Mouse (Mus musculus): ENCODE data around the gene Cc2d1b. TPM values are rescaled to one million over a fixed set of nuclear protein-coding genes. Genes with fewer than 3 reads are reported as not detected.

The Cc2d1b gene
- polyA plus RNA-seq (2016; fragmentation: Nextera tagmentation; extraction: Ambion mirVana): 18.9 and 19.3 TPM in 2 replicates

GRCm38 (mm10) chr4:108619587-108620341, at the start of gene Cc2d1b:
Cc2d1b (plus strand) TSS chr4:108619940.
- Histone ChIP-seq H3K9me3 (replicated peaks) (no peaks in the 10 kb centered on the region), H3K27ac (ENCODE audit: poor library complexity, severe bottlenecking) (peak within 1 kb of the TSS; percentile 77), H3K4me3 (peak within 1 kb of the TSS; percentile 75), H3K27me3 (replicated peaks) (no peaks in the 10 kb centered on the region), H3K36me3 (peaks cover 20% of the 10 kb centered on the region), H3K4me2 (peak within 1 kb of the TSS; percentile 86), H3K9ac (peak within 1 kb of the TSS; percentile 83), H3K4me1 (replicated peaks) (peaks cover 14% of the 10 kb centered on the region)
- WGBS: under 1% methylated on average over 83 of the region's 86 CpGs
- peak; percentile 96 for ATAC-seq (ENCODE audit: insufficient number of reproducible peaks, low FRiP score)

- no peaks in the 10 kb centered on the region for H3K27me3 ChIP-seq (replicated peaks)
- peaks cover 6% of the 10 kb centered on the region for H3K4me1 ChIP-seq (replicated peaks)
- H3K9me3 ChIP-seq (replicated peaks): no peaks in the 10 kb centered on the region
- 95% methylated on average over 3 of the region's 3 CpGs for WGBS
- H3K27ac ChIP-seq (ENCODE audit: poor library complexity, severe bottlenecking): no peak overlapping the region
- H3K4me3 ChIP-seq: no peak overlapping the region
- H3K4me2 ChIP-seq: no peak overlapping the region
- no peak for ATAC-seq (ENCODE audit: insufficient number of reproducible peaks, low FRiP score)
- H3K36me3 ChIP-seq: peaks cover 54% of the 10 kb centered on the region
- H3K9ac ChIP-seq: no peak overlapping the region
Observed at GRCm38 (mm10) chr4:108572644-108573043, 47.1 kb upstream of the Cc2d1b start.

DNA sequence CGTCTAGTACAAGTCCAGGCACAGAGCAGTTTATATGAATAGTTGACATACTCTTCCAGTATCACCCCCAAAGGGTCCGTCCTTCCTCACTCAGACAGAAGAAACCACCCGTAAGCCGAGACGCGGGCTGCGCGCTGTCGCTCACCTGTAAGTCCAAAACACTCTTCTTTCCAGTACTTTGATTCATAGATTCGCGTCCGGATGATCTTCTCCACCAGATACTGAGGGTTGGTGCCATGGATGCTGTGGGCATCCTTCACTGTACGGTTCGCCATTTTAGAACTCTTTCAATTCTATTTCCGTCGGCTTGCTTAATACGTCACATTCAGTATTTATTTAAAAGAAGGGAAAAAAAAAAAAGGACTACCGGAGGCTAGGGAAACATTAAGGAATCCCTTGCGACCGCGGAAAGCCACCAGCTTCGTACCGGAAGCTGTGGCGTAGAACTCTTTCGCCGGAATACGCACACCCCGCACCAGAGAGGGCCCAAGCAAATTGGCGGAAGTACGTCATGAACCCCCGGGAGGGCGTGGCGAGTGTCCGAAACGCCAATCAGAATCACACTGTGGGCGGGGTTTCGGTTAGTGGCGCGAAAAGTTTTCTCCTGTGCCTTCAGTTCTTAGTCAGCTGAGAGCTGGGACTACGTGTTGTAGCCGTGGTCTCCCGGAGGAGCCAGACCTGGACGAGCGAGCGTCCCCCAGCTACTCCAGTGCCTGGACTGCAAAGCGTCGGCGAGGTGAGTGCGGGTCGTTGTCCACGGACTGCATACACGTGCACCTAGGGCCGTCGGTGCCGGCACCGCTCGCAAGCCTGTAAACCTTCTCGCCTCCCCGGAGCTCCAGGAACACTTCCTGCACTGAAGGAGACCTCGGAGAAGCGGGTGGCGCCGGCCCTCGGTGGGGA, 40.6 kb upstream of the Cc2d1b start, which contains the start of the genes Prpf38a and Orc1:
Prpf38a (minus strand) TSS at position 497 of the 903 bp plus-strand sequence.
Orc1 (plus strand) TSS at position 584 of the 903 bp plus-strand sequence.
- H3K9ac ChIP-seq: peak within 1 kb of the TSS; percentile 82
- ATAC-seq (ENCODE audit: insufficient number of reproducible peaks, low FRiP score): peak; percentile 99
- WGBS: under 1% methylated on average over 64 of the region's 64 CpGs
- H3K27me3 ChIP-seq (replicated peaks): no peaks in the 10 kb centered on the region
- H3K4me3 ChIP-seq: peak within 1 kb of the TSS; percentile 90
- H3K9me3 ChIP-seq (replicated peaks): no peaks in the 10 kb centered on the region
- peaks cover 20% of the 10 kb centered on the region for H3K4me1 ChIP-seq (replicated peaks)
- peak within 1 kb of the TSS; percentile 73 for H3K27ac ChIP-seq (ENCODE audit: poor library complexity, severe bottlenecking)
- peak within 1 kb of the TSS; percentile 97 for H3K4me2 ChIP-seq
- H3K36me3 ChIP-seq: peaks cover 14% of the 10 kb centered on the region

DNA sequence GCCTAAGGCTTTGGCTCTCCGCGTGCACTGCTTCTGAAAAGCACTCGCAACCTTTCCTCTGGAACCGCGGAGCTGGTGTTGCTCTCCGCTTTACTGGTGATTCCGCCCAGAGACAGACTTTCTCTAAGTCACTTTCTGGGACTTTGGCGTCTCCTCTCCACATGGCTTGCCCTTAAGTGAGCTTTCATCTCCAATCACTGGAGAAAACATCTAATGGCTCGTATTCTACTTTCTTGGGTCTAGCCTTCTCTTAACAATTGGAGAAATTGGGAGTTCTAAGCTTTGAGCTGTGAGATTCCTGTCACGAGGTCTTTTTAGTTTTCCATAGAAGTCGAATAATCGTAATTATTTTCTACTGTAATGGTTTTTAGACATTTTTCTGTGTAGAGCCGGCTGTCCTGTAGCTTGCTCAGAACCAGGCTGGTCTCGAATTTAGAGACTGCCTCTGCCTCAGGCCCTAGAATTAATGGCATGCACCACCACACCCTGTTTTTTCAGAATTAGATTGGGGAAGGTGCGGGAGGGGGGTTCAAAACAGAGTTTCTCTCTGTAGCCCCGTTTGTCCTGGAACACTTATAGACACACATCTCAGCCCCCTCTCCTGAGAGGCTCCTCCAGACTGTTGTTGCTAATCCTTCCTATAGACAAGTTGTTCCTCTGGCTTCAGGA, 39.9 kb upstream of the Cc2d1b start:
- peaks cover 10% of the 10 kb centered on the region for H3K36me3 ChIP-seq
- peak overlapping the region; percentile 82 for H3K9ac ChIP-seq
- no peaks in the 10 kb centered on the region for H3K9me3 ChIP-seq (replicated peaks)
- no peaks in the 10 kb centered on the region for H3K27me3 ChIP-seq (replicated peaks)
- H3K27ac ChIP-seq (ENCODE audit: poor library complexity, severe bottlenecking): peak overlapping the region; percentile 73; the same call in 1 of the 2 replicates
- peaks cover 20% of the 10 kb centered on the region for H3K4me1 ChIP-seq (replicated peaks)
- peak overlapping the region; percentile 84 for H3K4me2 ChIP-seq
- WGBS: under 1% methylated on average over 16 of the region's 16 CpGs
- ATAC-seq (ENCODE audit: insufficient number of reproducible peaks, low FRiP score): no peak
- peak overlapping the region; percentile 90 for H3K4me3 ChIP-seq

- H3K36me3 ChIP-seq: peaks cover 21% of the 10 kb centered on the region
- 77% methylated on average over 2 of the region's 2 CpGs for WGBS
- H3K9ac ChIP-seq: no peak overlapping the region
- H3K4me1 ChIP-seq (replicated peaks): peaks cover 4% of the 10 kb centered on the region; the same call in 1 of the 2 replicates
- H3K27ac ChIP-seq (ENCODE audit: poor library complexity, severe bottlenecking): no peak overlapping the region
- no peak for ATAC-seq (ENCODE audit: insufficient number of reproducible peaks, low FRiP score)
- no peaks in the 10 kb centered on the region for H3K27me3 ChIP-seq (replicated peaks)
- H3K4me2 ChIP-seq: no peak overlapping the region
- no peak overlapping the region for H3K4me3 ChIP-seq
- no peaks in the 10 kb centered on the region for H3K9me3 ChIP-seq (replicated peaks)
Observed at GRCm38 (mm10) chr4:108593376-108593775, 26.4 kb upstream of the Cc2d1b start.

DNA sequence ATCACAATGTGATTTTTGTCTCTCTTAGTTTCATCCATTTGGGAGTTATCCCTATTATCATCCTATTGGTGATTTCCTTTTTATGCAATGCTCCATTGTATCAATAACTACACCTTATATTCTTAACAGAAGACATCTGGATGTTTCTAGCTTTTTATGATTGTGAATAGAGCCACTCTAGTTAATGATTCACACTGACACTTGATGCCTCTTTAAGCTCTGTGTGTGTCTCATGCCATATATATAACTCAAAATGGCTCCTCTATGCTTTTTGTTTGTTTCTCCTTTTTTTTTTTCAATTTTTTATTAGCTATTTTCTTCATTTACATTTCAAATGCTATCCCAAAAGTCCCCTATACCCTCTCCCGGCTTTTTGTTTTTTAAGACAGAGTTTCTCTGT, 24.0 kb upstream of the Cc2d1b start:
- no peak for ATAC-seq (ENCODE audit: insufficient number of reproducible peaks, low FRiP score)
- peaks cover 29% of the 10 kb centered on the region for H3K36me3 ChIP-seq
- no peak overlapping the region for H3K9ac ChIP-seq
- H3K4me1 ChIP-seq (replicated peaks): peaks cover 4% of the 10 kb centered on the region; the same call in 1 of the 2 replicates
- H3K27me3 ChIP-seq (replicated peaks): no peaks in the 10 kb centered on the region
- H3K9me3 ChIP-seq (replicated peaks): no peaks in the 10 kb centered on the region
- H3K27ac ChIP-seq (ENCODE audit: poor library complexity, severe bottlenecking): no peak overlapping the region
- 87% methylated on average over 1 of the region's 1 CpGs for WGBS
- H3K4me3 ChIP-seq: no peak overlapping the region
- H3K4me2 ChIP-seq: no peak overlapping the region

GRCm38 (mm10) chr4:108598306-108598705, 21.4 kb upstream of the Cc2d1b start:
- ATAC-seq (ENCODE audit: insufficient number of reproducible peaks, low FRiP score): no peak
- peaks cover 43% of the 10 kb centered on the region for H3K36me3 ChIP-seq
- H3K9me3 ChIP-seq (replicated peaks): no peaks in the 10 kb centered on the region
- no peak overlapping the region for H3K9ac ChIP-seq
- WGBS: 76% methylated on average over 4 of the region's 4 CpGs
- H3K4me1 ChIP-seq (replicated peaks): no peaks in the 10 kb centered on the region
- H3K27me3 ChIP-seq (replicated peaks): no peaks in the 10 kb centered on the region
- H3K4me3 ChIP-seq: no peak overlapping the region
- no peak overlapping the region for H3K27ac ChIP-seq (ENCODE audit: poor library complexity, severe bottlenecking)
- H3K4me2 ChIP-seq: no peak overlapping the region

DNA sequence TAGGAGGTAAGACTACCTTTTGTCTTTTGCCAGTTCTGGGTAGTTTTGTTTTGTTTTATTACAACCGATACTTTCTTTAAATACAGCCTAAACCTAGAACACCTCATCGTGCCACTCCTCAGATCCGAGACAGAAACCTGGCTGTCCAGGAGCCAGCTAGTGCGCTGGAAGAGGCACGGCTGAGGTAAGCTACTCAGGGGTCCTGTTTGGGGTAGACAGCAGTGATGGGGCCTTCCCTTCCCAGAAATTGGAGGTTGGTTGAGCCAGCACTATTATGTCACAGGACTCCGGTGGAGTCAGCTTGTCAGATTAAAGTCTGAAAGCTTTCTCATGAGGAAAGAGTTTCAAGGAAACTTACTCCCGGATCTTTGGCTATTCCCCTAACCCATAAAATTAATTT, 17.9 kb upstream of the Cc2d1b start:
- Histone ChIP-seq H3K9ac (no peak overlapping the region), H3K27me3 (replicated peaks) (no peaks in the 10 kb centered on the region), H3K27ac (ENCODE audit: poor library complexity, severe bottlenecking) (no peak overlapping the region), H3K4me2 (no peak overlapping the region), H3K36me3 (peaks cover 65% of the 10 kb centered on the region), H3K9me3 (replicated peaks) (no peaks in the 10 kb centered on the region), H3K4me3 (no peak overlapping the region), H3K4me1 (replicated peaks) (no peaks in the 10 kb centered on the region)
- 95% methylated on average over 7 of the region's 7 CpGs for WGBS
- ATAC-seq (ENCODE audit: insufficient number of reproducible peaks, low FRiP score): no peak

GRCm38 (mm10) chr4:108608651-108609050, 11.1 kb upstream of the Cc2d1b start:
- Histone ChIP-seq H3K36me3 (peaks cover 59% of the 10 kb centered on the region), H3K4me2 (no peak overlapping the region), H3K9me3 (replicated peaks) (no peaks in the 10 kb centered on the region), H3K4me3 (no peak overlapping the region), H3K4me1 (replicated peaks) (no peaks in the 10 kb centered on the region), H3K27ac (ENCODE audit: poor library complexity, severe bottlenecking) (no peak overlapping the region), H3K9ac (no peak overlapping the region), H3K27me3 (replicated peaks) (no peaks in the 10 kb centered on the region)
- no peak for ATAC-seq (ENCODE audit: insufficient number of reproducible peaks, low FRiP score)
- 93% methylated on average over 3 of the region's 3 CpGs for WGBS

DNA sequence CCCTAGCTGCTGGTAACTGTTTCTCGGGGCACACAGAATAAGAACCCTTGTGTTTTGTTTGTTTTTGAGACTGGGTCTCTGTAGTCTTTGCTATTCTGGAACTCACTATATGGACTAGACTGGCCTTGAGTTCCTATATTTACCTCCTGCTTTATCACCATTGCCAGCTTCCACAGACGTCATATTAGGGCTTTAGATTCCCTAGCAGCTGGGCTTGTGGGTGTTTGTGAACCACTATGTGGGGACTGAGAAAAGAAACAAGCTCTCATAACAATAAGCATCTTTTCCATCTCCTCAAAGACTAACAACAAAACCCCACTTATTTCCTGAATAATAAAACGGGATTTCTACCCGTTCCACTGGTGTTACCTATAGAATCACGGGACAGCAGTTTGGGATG, 8.8 kb upstream of the Cc2d1b start:
- Histone ChIP-seq H3K36me3 (peaks cover 44% of the 10 kb centered on the region), H3K4me1 (replicated peaks) (no peaks in the 10 kb centered on the region), H3K9me3 (replicated peaks) (no peaks in the 10 kb centered on the region), H3K27me3 (replicated peaks) (no peaks in the 10 kb centered on the region), H3K9ac (no peak overlapping the region), H3K4me2 (no peak overlapping the region), H3K4me3 (no peak overlapping the region), H3K27ac (ENCODE audit: poor library complexity, severe bottlenecking) (no peak overlapping the region)
- WGBS: 84% methylated on average over 5 of the region's 5 CpGs
- no peak for ATAC-seq (ENCODE audit: insufficient number of reproducible peaks, low FRiP score)

All from heart, embryonic 12.5 days (tissue).